Mouse (Mus musculus) hindbrain, embryonic 15.5 days (tissue): ENCODE results near the gene Atrnl1. TPM values are rescaled to one million over a fixed set of nuclear protein-coding genes. Genes with fewer than 3 reads are reported as not detected.

Experiments
- ATAC-seq: fragments of 200-750 bp; cut with Nextera tagmentation; 2 replicates; pipeline ENCODE4 v1.8.0; 2017; ENCODE audit warnings: low read depth, moderate number of reproducible peaks, moderate TSS enrichment; ENCODE audit not compliant: low FRiP score
- H3K27ac ChIP-seq: fragments of 300-500 bp; sonication (generic); replicated peaks from 2 replicates; pipeline ENCODE4 v1.5.1; 2015; ENCODE audit warnings: mild to moderate bottlenecking, inconsistent platforms
- H3K27me3 ChIP-seq: fragments of 300-500 bp; sonication (generic); 2 replicates; pipeline ENCODE4 v1.6.1; 2015; ENCODE audit warnings: control low read depth, inconsistent platforms
- H3K36me3 ChIP-seq: fragments of 300-500 bp; sonication (generic); 2 replicates; pipeline ENCODE4 v1.6.1; 2015; ENCODE audit warnings: control low read depth, inconsistent platforms
- H3K4me1 ChIP-seq: fragments of 300-500 bp; sonication (generic); replicated peaks from 2 replicates; pipeline ENCODE4 v1.6.1; 2015; ENCODE audit warnings: control low read depth, inconsistent platforms
- H3K4me2 ChIP-seq: fragments of 300-500 bp; sonication (generic); 2 replicates; pipeline ENCODE4 v1.6.1; 2015; ENCODE audit warnings: moderate library complexity, mild to moderate bottlenecking, inconsistent platforms
- H3K4me3 ChIP-seq: fragments of 300-500 bp; sonication (generic); 2 replicates; pipeline ENCODE4 v1.5.1; 2015; ENCODE audit warnings: mild to moderate bottlenecking, inconsistent platforms
- H3K9ac ChIP-seq: fragments of 300-500 bp; sonication (generic); 2 replicates; pipeline ENCODE4 v1.6.1; 2015; ENCODE audit warnings: inconsistent platforms
- H3K9me3 ChIP-seq: fragments of 300-500 bp; sonication (generic); 2 replicates; pipeline ENCODE4 v1.6.1; 2016; ENCODE audit warnings: control low read depth, inconsistent platforms
- WGBS: fragments of 180-500 bp; shearing (Covaris S2); methylation state at CpG from one replicate; pipeline ENCODE4 v1.1.7; 2015; 5-methylcytosine and 5-hydroxymethylcytosine counted together
- polyA plus RNA-seq: library from polyadenylated mRNA; unstranded; fragments of >200 nt; fragmentation: Nextera tagmentation; extraction: Ambion mirVana; gene quantifications from 2 replicates; pipeline ENCODE4 v1.2.1, GENCODE M21; 2015

Gene Atrnl1
- polyA plus RNA-seq, 1 experiment from 2014 or later = 7.5 TPM

- 80% methylated on average over 9 of the region's 9 CpGs for WGBS
- H3K36me3 ChIP-seq = no peaks in the 10 kb centered on the region
- H3K9me3 ChIP-seq = no peaks in the 10 kb centered on the region
- no peak overlapping the region for H3K4me3 ChIP-seq
- no peak overlapping the region for H3K4me2 ChIP-seq
- H3K27ac ChIP-seq = no peak overlapping the region
- ATAC-seq = no peak
- no peaks in the 10 kb centered on the region for H3K27me3 ChIP-seq
- H3K9ac ChIP-seq = no peak overlapping the region
- H3K4me1 ChIP-seq = no peaks in the 10 kb centered on the region; the same call in 1 of the 2 replicates
These were observed 21.3 kb upstream of the Atrnl1 start for GRCm38 (mm10) chr19:57589516-57589915.

- H3K36me3 ChIP-seq = no peaks in the 10 kb centered on the region
- ATAC-seq = no peak
- H3K9me3 ChIP-seq = no peaks in the 10 kb centered on the region
- no peaks in the 10 kb centered on the region; the same call in 1 of the 2 replicates for H3K4me1 ChIP-seq
- H3K9ac ChIP-seq = no peak overlapping the region
- WGBS = 83% methylated on average over 5 of the region's 5 CpGs
- H3K27me3 ChIP-seq = no peaks in the 10 kb centered on the region
- no peak overlapping the region for H3K4me3 ChIP-seq
- H3K27ac ChIP-seq = no peak overlapping the region
- H3K4me2 ChIP-seq = no peak overlapping the region
These were observed 19.9 kb upstream of the Atrnl1 start for GRCm38 (mm10) chr19:57590895-57591294.

GRCm38 (mm10) chr19:57591631-57592030 lies 19.2 kb upstream of the Atrnl1 start:
- Histone ChIP-seq H3K4me2 (no peak overlapping the region), H3K9me3 (no peaks in the 10 kb centered on the region), H3K4me3 (no peak overlapping the region), H3K27me3 (no peaks in the 10 kb centered on the region; the same call in 1 of the 2 replicates), H3K27ac (no peak overlapping the region), H3K9ac (no peak overlapping the region), H3K4me1 (no peaks in the 10 kb centered on the region), H3K36me3 (no peaks in the 10 kb centered on the region)
- 81% methylated on average over 10 of the region's 10 CpGs for WGBS
- no peak for ATAC-seq

- no peak overlapping the region for H3K27ac ChIP-seq
- WGBS = 86% methylated on average over 2 of the region's 2 CpGs
These were observed 18.5 kb upstream of the Atrnl1 start for GRCm38 (mm10) chr19:57592355-57592754.

DNA sequence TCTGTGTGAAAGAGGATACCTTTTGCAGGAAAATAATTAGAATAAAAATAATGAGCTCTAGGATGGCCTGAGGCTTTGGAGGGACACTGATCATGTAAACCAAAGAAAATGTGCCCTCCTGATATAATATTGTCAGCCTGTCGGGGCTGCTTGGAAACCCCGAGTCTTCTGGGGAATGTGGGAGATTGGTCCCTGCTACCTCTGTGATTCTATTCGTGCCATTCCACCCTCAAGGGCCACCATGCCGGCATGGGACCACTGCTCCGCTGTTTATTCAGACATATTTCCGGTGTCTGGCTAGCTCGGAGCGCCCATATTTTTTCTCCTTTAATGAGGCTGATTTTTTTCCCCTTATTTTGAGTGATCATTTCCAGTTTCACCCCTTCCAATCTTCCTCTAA lies 11.7 kb upstream of the Atrnl1 start:
- Histone ChIP-seq H3K4me1 (0 out of 2 replicates have a peak, but pooled peaks cover 4% of the 10 kb centered on the region), H3K9ac (no peak overlapping the region), H3K27ac (no peak overlapping the region), H3K4me2 (no peak overlapping the region; the same call in 1 of the 2 replicates), H3K36me3 (no peaks in the 10 kb centered on the region), H3K9me3 (no peaks in the 10 kb centered on the region), H3K27me3 (no peaks in the 10 kb centered on the region; the same call in 1 of the 2 replicates), H3K4me3 (no peak overlapping the region)
- 51% methylated on average over 8 of the region's 8 CpGs for WGBS
- no peak for ATAC-seq

More at GRCm38 (mm10) chr19:57592355-57592754, 18.5 kb upstream of the Atrnl1 start:
- no peaks in the 10 kb centered on the region; the same call in 1 of the 2 replicates for H3K27me3 ChIP-seq
- no peak overlapping the region for H3K9ac ChIP-seq
- no peaks in the 10 kb centered on the region for H3K36me3 ChIP-seq
- H3K4me3 ChIP-seq = no peak overlapping the region
- H3K4me1 ChIP-seq = no peaks in the 10 kb centered on the region
- H3K9me3 ChIP-seq = no peaks in the 10 kb centered on the region
- H3K4me2 ChIP-seq = no peak overlapping the region
- no peak for ATAC-seq

DNA sequence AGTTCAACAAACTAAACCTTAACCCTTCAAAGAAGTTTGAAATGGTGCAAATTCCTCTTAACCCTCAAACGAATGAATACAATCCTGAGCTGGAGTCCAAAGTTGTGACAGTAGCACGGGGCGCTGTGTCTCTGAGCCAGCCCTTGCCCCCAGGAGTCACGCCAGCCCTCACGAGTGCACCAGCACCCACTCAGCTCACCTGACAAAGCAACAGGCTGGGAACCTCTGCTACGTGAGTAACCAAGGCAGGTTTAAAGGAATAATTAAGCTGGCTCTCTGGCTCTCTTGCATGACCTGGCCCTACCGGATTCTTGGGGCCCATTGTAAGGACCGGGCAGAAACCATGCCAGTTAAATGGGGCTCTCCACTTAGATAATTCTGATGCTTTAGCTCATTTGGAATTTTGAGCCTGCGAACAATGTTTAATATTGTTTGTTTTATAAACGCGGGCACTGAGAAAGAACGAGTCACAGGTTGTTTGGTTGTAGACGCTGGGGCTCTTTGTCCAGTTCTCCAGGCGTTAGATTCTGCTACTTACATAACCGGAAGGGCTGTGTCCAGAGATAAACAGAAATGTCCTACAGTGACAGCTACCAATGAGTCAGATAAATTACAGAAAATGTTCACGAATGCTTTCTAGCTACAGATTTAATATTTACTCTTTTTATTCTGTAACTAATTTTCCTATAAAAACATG lies 10.5 kb upstream of the Atrnl1 start:
- Histone ChIP-seq H3K36me3 (no peaks in the 10 kb centered on the region), H3K4me1 (0 out of 2 replicates have a peak, but pooled peaks cover 4% of the 10 kb centered on the region), H3K27ac (no peak overlapping the region), H3K4me2 (no peak overlapping the region), H3K4me3 (no peak overlapping the region), H3K9me3 (no peaks in the 10 kb centered on the region), H3K9ac (no peak overlapping the region), H3K27me3 (no peaks in the 10 kb centered on the region; the same call in 1 of the 2 replicates)
- ATAC-seq = no peak
- WGBS = 72% methylated on average over 16 of the region's 16 CpGs

GRCm38 (mm10) chr19:57600930-57601328 lies 9.9 kb upstream of the Atrnl1 start:
- no peak for ATAC-seq
- Histone ChIP-seq H3K9ac (no peak overlapping the region), H3K4me3 (no peak overlapping the region), H3K4me1 (0 out of 2 replicates have a peak, but pooled peaks cover 4% of the 10 kb centered on the region), H3K9me3 (no peaks in the 10 kb centered on the region), H3K27ac (no peak overlapping the region), H3K36me3 (no peaks in the 10 kb centered on the region), H3K27me3 (no peaks in the 10 kb centered on the region; the same call in 1 of the 2 replicates), H3K4me2 (no peak overlapping the region)
- WGBS = 69% methylated on average over 2 of the region's 2 CpGs

DNA sequence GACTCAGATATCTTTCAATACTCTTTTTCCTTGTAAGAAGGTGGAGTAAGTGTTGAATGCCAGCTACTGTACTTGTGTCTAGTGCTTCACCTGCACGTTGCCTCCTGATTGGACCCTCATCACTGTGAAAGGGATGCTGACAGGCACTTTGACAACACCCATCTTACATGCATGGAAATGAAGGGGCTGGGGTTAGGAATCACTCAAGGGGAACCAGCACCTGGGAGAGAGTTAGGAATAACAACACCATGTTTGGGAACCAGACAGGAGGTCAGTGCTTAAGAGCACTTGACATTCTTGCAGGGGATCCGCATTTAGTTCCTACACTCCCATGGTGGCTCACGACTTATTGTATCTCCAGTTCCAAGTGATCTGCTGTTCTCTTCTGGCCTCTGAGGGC lies 7.2 kb upstream of the Atrnl1 start:
- no peak overlapping the region for H3K4me3 ChIP-seq
- no peak for ATAC-seq
- H3K27ac ChIP-seq = no peak overlapping the region
- no peaks in the 10 kb centered on the region for H3K36me3 ChIP-seq
- H3K9ac ChIP-seq = no peak overlapping the region
- no peak overlapping the region for H3K4me2 ChIP-seq
- H3K9me3 ChIP-seq = no peaks in the 10 kb centered on the region
- H3K27me3 ChIP-seq = no peaks in the 10 kb centered on the region
- 0 out of 2 replicates have a peak, but pooled peaks cover 4% of the 10 kb centered on the region for H3K4me1 ChIP-seq
- 85% methylated on average over 3 of the region's 3 CpGs for WGBS

GRCm38 (mm10) chr19:57605941-57606340 lies 4.9 kb upstream of the Atrnl1 start:
- 90% methylated on average over 3 of the region's 3 CpGs for WGBS
- ATAC-seq = no peak
- Histone ChIP-seq H3K9me3 (no peaks in the 10 kb centered on the region), H3K36me3 (no peaks in the 10 kb centered on the region), H3K4me2 (no peak overlapping the region), H3K4me3 (no peak overlapping the region), H3K4me1 (peaks cover 8% of the 10 kb centered on the region; the same call in 1 of the 2 replicates), H3K9ac (no peak overlapping the region), H3K27me3 (no peaks in the 10 kb centered on the region), H3K27ac (no peak overlapping the region)

- Histone ChIP-seq H3K4me3 (no peak overlapping the region), H3K36me3 (no peaks in the 10 kb centered on the region), H3K4me2 (no peak overlapping the region), H3K27me3 (no peaks in the 10 kb centered on the region), H3K9me3 (no peaks in the 10 kb centered on the region), H3K27ac (no peak overlapping the region), H3K4me1 (peaks cover 8% of the 10 kb centered on the region; the same call in 1 of the 2 replicates), H3K9ac (no peak overlapping the region)
- 95% methylated on average over 10 of the region's 10 CpGs for WGBS
- no peak for ATAC-seq
These were observed 4.5 kb upstream of the Atrnl1 start for GRCm38 (mm10) chr19:57606351-57606750.

DNA sequence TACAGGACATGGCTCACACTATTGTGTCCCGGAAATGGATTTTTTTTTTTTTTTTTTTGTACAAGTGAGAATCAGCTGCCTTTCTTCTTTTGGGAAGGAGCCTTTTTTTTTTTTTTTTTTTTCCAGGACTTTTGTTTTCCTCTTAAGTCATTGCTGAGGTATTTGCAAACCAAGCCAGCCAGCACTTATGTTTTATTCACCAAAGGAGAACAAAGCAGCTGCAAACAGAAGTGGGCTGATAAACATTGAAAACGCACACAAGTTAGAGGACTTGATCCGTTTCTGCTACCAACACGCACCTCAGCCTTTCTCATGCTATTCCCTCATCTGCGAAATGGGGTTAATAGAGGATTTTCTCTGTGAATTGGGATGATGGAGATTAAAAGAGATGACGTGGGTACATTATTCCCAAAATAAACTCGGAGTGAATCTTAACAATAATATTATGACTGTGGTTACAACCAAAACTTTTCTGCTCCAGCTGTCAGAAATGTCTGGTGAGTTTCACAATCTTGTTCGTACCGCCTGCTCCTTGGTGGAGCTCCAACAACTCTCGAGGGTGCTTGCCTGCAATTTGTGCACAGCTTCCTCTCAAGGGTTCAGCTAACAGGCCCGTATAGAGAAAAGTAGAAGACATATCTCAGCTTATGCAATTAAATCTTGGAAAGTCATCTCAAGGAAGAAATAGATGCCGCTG lies 1.3 kb upstream of the Atrnl1 start:
- Histone ChIP-seq H3K36me3 (no peaks in the 10 kb centered on the region), H3K9ac (peak overlapping the region; percentile 74), H3K4me3 (peak overlapping the region; percentile 77), H3K27ac (peak overlapping the region; percentile 99; the same call in 1 of the 2 replicates), H3K4me1 (peaks cover 32% of the 10 kb centered on the region), H3K4me2 (peak overlapping the region; percentile 94), H3K27me3 (no peaks in the 10 kb centered on the region), H3K9me3 (no peaks in the 10 kb centered on the region)
- ATAC-seq = no peak
- 11% methylated on average over 12 of the region's 12 CpGs for WGBS

DNA sequence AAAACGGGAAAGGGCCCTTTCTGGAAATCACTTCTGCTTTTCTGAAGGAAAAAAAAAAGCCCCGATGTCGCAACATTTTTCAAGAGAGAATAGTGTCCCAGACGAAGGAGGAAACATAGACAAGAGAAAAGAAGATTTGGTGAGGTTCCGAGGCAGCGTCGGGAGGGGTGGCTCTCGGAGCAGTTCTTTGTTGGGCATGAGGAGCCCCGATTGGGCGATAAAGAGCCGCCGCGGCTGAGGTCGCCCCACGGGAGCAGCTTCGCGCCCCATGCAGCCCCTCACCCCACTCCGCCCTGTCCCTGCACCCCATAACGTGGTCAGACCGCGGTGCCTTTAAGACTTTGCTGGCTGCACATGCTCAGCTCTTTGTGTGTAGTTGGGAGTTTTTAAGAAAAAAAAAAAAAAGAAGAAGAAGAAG lies 767 bp upstream of the Atrnl1 start:
- H3K4me1 ChIP-seq = peaks cover 32% of the 10 kb centered on the region
- H3K36me3 ChIP-seq = no peaks in the 10 kb centered on the region
- H3K27me3 ChIP-seq = no peaks in the 10 kb centered on the region
- ATAC-seq = peak; percentile 49
- peak overlapping the region; percentile 94 for H3K4me2 ChIP-seq
- WGBS = under 1% methylated on average over 21 of the region's 21 CpGs
- H3K9me3 ChIP-seq = no peaks in the 10 kb centered on the region
- H3K4me3 ChIP-seq = peak overlapping the region; percentile 77
- H3K27ac ChIP-seq = peak overlapping the region; percentile 99
- peak overlapping the region; percentile 74 for H3K9ac ChIP-seq
